Mouse (Mus musculus) frontal cortex, adult 2 months (tissue): ENCODE measurements around the gene BC005624. TPM values are rescaled to one million over a fixed set of nuclear protein-coding genes. Genes with fewer than 3 reads are reported as not detected.

Source experiments
- DNase-seq, 2 experiments: peaks; one replicate each; pipeline ENCODE4 v3.0.0; 2022; ENCODE audit warnings: low spot score in 1 of 2; ENCODE audit errors: extremely low spot score in 1 of 2
- polyA plus RNA-seq: library from polyadenylated mRNA; depleted of rRNA; stranded (reverse); fragments of >200 nt; gene quantifications from 2 replicates; pipeline ENCODE4 v1.2.3, GENCODE M21; 2012; rRNA removed

The BC005624 gene
- 114 and 118 TPM in 2 replicates for polyA plus RNA-seq

- DNase-seq, result peak; percentile 99
Observed at GRCm38 (mm10) chr2:30981790-30982513, at the start of gene BC005624, which contains the start of gene Usp20. Gene BC005624, minus strand, starts transcription at chr2:30982201. Gene Usp20, plus strand, starts transcription at chr2:30982279.

DNA sequence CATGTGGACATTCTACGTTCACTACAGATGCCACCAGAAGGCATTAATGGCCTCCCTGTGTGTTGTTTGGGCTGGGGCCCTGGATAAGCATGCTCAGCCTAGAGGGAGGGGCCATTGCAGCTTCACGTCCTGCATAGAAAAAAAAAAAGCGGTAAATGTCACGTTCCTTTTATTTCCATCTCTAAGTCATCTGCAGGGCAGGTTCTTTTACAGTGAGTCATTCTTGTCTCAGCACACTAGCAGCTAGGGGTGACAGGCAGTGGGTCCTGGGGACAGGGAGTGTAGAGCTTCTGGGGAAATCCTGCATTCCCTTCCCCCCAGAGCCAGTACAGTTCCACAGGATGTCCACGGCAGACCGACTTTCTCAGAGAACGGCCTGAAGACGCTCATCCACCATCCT is 44.6 kb upstream of the BC005624 start:
- DNase-seq, result no peak

- no peak for DNase-seq
Observed at GRCm38 (mm10) chr2:31025458-31025857, 43.5 kb upstream of the BC005624 start.

DNA sequence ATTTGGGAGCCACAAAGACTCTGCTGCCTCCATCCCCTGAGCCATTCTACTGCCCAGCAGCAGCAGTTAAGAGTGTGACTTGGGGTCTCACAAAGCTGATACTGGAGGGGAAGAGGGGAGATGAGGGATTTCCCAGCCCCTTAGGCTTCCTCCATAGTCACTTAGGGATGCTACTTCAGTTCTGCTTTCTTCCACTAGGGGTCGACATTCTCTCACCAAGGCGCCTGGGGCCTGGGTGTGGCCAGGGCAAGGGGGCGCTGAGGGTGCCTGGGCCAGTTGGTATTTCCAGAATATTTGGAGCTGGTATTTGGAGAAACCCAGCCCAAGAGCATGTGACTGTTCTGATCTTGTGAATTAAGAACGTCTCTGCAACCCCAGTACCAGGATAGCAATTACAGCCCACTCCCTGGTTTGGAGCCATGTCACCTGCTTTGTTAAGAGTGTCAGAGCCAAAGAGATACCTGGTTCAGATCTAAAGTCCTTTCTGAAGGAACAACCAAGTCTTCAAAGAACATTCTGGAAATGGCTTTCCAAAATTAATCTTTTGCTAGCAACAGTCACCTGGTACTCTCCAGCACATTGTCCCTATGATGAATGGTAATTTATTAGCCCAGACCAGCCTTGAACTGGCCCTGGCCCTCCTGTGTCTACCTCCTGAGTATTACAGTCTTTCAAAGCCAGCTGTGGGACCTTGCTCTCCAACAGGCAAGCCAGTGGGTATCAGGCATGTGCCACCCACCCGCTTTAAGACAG is 42.8 kb upstream of the BC005624 start:
- DNase-seq, result peak; percentile 29 to 90

- DNase-seq, result no peak
Observed at GRCm38 (mm10) chr2:31023940-31024339, 41.9 kb upstream of the BC005624 start.

DNA sequence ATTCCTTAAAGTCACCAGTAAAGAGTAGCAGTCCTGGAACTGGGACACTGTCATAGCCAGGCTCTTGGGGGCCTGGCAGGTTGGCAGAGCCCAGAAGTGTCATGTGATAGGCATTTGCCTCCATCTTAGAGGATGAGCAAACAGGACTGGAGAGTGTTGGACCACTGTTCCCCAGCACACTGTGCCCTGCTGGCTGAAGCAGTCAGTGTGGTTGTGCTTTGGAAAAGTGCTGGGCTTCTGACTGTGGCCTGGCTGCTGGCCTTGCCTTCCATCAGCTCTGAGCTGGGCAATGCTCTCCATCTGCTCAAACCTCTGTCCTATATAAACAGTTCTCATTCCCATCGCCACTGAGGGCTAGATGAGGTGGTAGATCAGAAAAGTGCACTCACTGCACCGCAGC is 38.2 kb upstream of the BC005624 start:
- no peak for DNase-seq

GRCm38 (mm10) chr2:31019011-31019410 is 37.0 kb upstream of the BC005624 start:
- DNase-seq, result no peak

- DNase-seq, result no peak
Observed at GRCm38 (mm10) chr2:31018519-31018918, 36.5 kb upstream of the BC005624 start.

- DNase-seq, result no peak
Observed at GRCm38 (mm10) chr2:31017625-31018317, 35.8 kb upstream of the BC005624 start.

DNA sequence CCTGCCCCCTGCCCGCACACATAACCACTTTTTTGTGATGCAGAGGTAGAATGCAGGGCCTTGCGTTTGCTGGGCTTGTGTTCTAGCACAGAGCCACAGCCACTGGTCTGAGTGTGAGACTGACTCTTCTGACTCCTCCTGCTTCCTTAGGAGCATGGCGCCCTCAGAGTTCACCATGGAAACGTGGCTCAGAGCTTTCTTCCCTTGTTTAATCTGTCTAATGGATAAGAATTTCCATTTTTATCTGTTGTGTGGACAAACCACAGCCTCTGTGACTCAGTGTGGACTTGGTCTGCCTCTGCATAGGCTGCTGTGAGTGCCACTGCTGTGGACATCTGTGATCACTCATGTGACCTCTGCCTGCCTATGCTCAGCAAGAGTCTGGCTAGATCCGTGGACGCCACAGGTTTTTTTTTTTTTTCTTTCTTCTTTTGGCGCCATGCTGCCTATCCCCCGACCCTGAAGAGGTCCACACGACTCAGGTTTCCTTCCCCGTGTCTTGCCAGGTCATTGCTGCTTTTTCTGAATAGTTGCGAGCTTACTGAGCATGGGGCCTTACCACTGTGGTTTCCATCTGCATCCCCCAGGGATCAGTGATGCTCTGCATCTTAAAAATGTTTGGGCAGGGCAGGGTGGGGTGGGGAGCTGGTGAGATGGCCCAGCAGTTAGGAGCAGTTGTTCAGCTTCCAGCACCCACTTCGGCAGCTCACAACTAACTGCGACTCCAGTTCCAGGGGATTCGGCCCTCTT is 31.5 kb upstream of the BC005624 start:
- DNase-seq, result no peak

GRCm38 (mm10) chr2:31007208-31007607 is 25.2 kb upstream of the BC005624 start:
- DNase-seq, result no peak

DNA sequence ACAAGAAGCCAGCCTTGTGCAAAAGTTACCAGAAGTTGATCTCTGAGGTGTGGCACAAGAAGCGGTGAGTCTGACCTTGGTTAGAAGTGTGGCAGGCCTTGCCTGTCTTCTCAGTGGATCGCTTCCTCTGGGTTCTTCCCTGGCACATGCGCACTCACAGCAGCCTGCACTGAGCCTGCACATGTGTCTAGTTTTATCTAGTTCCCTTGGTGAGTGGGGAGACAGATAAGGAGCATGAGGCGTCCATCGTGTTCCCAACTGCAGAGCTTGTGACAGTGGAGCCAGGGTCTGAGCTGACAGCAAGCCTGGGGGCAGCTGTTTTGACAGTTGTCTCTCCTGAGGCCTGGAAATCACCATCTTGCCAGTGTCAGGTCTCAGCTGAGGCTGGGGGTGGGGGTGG is 24.4 kb upstream of the BC005624 start:
- DNase-seq, result no peak

- no peak for DNase-seq
Observed at GRCm38 (mm10) chr2:31005453-31005852, 23.5 kb upstream of the BC005624 start.

- DNase-seq, result no peak
Observed at GRCm38 (mm10) chr2:31002857-31003256, 20.9 kb upstream of the BC005624 start.

- no peak for DNase-seq
Observed at GRCm38 (mm10) chr2:30998443-30999260, 16.7 kb upstream of the BC005624 start.

DNA sequence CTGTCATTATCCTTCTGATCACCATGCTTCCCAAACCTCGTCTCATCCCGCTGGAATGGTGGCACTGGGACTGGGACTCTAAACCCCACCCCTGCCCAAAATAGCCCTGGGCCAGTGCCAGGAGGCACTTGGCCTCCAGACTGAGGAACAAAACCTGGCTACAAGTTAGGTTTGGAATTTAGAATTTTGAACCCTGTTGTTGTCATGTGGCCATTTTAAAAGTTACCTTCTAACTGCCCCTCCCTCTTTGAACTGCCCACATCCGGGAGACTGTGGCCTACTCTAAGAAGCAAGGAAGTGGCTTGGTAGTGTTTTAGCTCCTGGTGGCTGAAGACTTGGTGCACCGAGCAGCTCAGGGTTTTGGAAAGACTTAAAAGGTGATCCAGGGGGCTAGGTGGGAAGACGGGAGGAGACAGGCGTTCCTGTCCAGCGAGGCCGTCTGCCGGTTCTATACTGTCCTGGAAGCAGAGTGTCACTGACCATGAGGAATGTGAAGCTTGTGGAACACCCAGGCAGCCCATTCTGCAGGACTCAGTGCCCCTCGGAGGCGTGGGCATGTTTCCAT is 13.5 kb upstream of the BC005624 start:
- DNase-seq, result no peak

GRCm38 (mm10) chr2:30994853-30995252 is 12.9 kb upstream of the BC005624 start:
- DNase-seq, result no peak

DNA sequence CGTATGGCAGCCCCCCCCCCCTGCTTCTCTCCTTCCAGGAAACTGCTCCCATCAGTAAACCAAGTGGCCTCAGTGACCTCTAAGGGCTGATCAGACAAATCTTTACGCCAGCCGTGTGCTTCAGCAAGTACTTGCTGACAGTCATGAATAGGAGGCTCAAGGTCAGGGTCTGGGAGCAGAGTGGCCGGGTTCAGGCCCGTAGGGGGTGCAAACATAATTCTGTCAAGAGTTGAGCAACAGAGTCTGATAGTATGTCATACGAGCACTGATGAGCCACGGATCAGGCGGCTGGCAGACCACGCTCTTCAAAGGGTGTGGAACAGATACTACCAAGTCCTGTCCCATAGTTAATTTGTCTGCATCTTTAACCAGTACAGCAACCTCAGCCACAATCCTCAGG is 8.2 kb upstream of the BC005624 start:
- DNase-seq, result no peak
